Mouse (Mus musculus) forebrain, embryonic 15.5 days (tissue): Measurements from ENCODE around the gene Srsf12. TPM values are rescaled to one million over a fixed set of nuclear protein-coding genes. Genes with fewer than 3 reads are reported as not detected.

ENCODE experiments used
- ATAC-seq: fragments of 200-750 bp; cut with Nextera tagmentation; replicated peaks from 2 replicates; pipeline ENCODE4 v1.8.0; 2017; ENCODE audit warnings: mild to moderate bottlenecking, moderate TSS enrichment, moderate library complexity
- H3K27ac ChIP-seq: fragments of 300-500 bp; sonication (generic); replicated peaks from 2 replicates; pipeline ENCODE4 v1.5.1; 2015; ENCODE audit warnings: mild to moderate bottlenecking, inconsistent platforms
- H3K27me3 ChIP-seq: fragments of 300-500 bp; sonication (generic); 2 replicates; pipeline ENCODE4 v1.6.1; 2015; ENCODE audit warnings: inconsistent platforms
- H3K36me3 ChIP-seq: fragments of 300-500 bp; sonication (generic); 2 replicates; pipeline ENCODE4 v1.6.1; 2015; ENCODE audit warnings: mild to moderate bottlenecking, inconsistent platforms
- H3K4me1 ChIP-seq: fragments of 300-500 bp; sonication (generic); 2 replicates; pipeline ENCODE4 v1.6.1; 2015; ENCODE audit warnings: inconsistent platforms
- H3K4me2 ChIP-seq: fragments of 300-500 bp; sonication (generic); replicated peaks from 2 replicates; pipeline ENCODE4 v1.6.1; 2015; ENCODE audit warnings: mild to moderate bottlenecking, inconsistent platforms
- H3K4me3 ChIP-seq: fragments of 300-500 bp; sonication (generic); 2 replicates; pipeline ENCODE4 v1.5.1; 2015; ENCODE audit warnings: mild to moderate bottlenecking, inconsistent platforms
- H3K9ac ChIP-seq: fragments of 300-500 bp; sonication (generic); replicated peaks from 2 replicates; pipeline ENCODE4 v1.6.1; 2015; ENCODE audit warnings: mild to moderate bottlenecking, inconsistent platforms
- H3K9me3 ChIP-seq: fragments of 300-500 bp; sonication (generic); 2 replicates; pipeline ENCODE4 v1.6.1; 2016; ENCODE audit warnings: inconsistent platforms
- WGBS: fragments of 180-500 bp; shearing (Covaris S2); methylation state at CpG from one replicate; pipeline ENCODE4 v1.1.7; 2015; ENCODE audit warnings: mixed read lengths; 5-methylcytosine and 5-hydroxymethylcytosine counted together
- polyA plus RNA-seq: library from polyadenylated mRNA; unstranded; fragments of >200 nt; fragmentation: Nextera tagmentation; extraction: Ambion mirVana; gene quantifications from 2 replicates; pipeline ENCODE4 v1.2.1, GENCODE M21; 2015

Gene Srsf12
- polyA plus RNA-seq, result 30.9 and 33.9 TPM in 2 replicates

DNA sequence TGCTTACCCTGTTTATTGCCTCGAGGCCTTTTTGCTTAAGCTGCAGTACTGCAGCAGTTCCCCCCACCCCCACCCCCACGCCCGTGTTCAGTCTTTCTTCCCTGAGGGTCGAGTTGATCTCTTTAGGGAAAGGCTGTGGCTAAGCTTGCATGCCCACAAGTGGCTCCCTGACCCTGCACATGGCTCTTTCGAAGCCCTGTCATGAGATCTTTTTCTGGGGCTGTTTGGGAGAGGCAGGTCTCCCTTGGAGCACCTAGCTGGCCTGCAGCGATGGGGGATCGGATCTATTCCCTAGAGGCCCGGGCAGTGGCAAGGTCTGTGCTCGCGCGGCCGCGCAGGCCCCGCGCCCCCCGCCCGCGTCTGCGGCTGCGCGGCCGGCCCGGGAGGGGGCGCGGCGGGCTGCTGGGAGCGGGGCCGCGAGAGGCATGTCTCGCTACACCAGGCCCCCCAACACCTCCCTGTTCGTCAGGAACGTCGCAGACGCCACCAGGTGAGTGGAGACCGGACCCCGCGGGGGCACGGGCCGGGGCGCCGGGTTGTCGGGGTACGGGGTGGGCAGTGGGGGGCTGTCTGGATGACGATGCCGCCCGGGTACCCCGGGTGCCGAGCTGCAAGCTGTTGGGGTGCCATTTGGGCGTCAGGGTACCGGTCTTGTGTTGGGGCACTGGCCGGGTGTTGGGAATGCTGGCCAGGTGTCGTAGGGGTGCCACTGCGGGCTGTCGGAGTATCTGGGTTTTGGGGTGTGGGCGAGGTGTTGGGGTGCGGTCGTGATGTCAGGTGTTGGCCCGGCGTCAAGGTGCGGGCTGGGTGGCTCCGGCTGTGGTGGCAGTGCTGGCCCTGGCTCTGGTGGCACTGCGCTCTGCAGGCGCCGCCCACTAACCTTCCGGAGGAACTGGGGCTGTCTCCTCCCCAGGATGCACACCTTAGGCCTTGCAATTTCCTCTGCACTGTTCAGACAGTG is at the start of gene Srsf12:
Srsf12 (plus strand) TSS at position 111 of the 961 bp plus-strand sequence.
- Histone ChIP-seq H3K4me3 (peak within 1 kb of the TSS; percentile 89), H3K27ac (peak within 1 kb of the TSS; percentile 80), H3K36me3 (no peaks in the 10 kb centered on the region), H3K4me2 (peak within 1 kb of the TSS; percentile 87), H3K4me1 (peaks cover 20% of the 10 kb centered on the region), H3K9ac (peak within 1 kb of the TSS; percentile 93), H3K27me3 (no peaks in the 10 kb centered on the region), H3K9me3 (no peaks in the 10 kb centered on the region)
- ATAC-seq, result peak; percentile 90
- under 1% methylated on average over 61 of the region's 65 CpGs for WGBS

DNA sequence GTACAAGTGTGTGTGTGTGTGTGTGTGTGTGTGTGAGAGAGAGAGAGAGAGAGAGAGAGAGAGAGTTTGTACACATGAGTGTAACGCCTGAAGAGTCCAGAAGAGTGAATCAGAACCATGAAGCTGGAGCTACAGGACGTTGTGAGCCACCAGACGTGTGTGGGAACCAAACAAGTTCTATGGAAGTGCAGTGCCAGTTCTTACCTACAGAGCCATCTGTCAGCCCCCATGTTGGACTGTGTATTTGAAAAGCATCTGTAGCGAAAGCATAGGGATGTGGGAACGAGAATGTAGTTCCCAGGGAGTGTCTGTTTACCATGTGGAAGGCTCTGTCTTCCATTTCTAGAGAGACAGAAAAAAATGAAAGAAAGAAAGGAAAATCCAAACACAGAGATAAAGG is 25.3 kb upstream of the Srsf12 start:
- Histone ChIP-seq H3K4me3 (no peak overlapping the region), H3K4me2 (no peak overlapping the region), H3K4me1 (peaks cover 11% of the 10 kb centered on the region), H3K27ac (no peak overlapping the region), H3K36me3 (peaks cover 14% of the 10 kb centered on the region), H3K27me3 (no peaks in the 10 kb centered on the region), H3K9me3 (no peaks in the 10 kb centered on the region), H3K9ac (no peak overlapping the region)
- ATAC-seq, result no peak
- 78% methylated on average over 5 of the region's 5 CpGs for WGBS

DNA sequence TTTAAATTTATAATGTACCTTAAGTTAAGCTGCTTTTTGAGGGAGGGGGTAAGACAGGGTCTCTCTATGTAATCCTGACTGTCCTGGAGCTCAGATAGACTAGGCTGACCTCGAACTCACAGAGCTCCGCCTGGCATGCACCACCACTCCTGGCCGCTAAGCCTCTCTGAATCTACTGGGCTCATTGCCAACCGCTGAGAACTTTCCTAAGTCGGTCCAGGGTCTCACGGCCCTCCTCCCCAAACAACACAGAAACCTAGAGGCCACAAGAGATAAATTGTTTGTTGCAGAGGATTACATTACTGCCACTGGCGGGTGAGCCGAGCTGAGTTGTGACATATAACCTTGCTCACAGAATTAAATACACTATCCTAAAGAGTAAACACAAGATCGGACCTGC is 20.6 kb upstream of the Srsf12 start:
- Histone ChIP-seq H3K4me1 (peaks cover 15% of the 10 kb centered on the region), H3K27ac (peak overlapping the region; percentile 95), H3K9me3 (no peaks in the 10 kb centered on the region), H3K4me3 (peak overlapping the region; percentile 85), H3K27me3 (no peaks in the 10 kb centered on the region), H3K9ac (peak overlapping the region; percentile 77), H3K4me2 (peak overlapping the region; percentile 88), H3K36me3 (peaks cover 7% of the 10 kb centered on the region)
- 7% methylated on average over 9 of the region's 9 CpGs for WGBS
- no peak for ATAC-seq

DNA sequence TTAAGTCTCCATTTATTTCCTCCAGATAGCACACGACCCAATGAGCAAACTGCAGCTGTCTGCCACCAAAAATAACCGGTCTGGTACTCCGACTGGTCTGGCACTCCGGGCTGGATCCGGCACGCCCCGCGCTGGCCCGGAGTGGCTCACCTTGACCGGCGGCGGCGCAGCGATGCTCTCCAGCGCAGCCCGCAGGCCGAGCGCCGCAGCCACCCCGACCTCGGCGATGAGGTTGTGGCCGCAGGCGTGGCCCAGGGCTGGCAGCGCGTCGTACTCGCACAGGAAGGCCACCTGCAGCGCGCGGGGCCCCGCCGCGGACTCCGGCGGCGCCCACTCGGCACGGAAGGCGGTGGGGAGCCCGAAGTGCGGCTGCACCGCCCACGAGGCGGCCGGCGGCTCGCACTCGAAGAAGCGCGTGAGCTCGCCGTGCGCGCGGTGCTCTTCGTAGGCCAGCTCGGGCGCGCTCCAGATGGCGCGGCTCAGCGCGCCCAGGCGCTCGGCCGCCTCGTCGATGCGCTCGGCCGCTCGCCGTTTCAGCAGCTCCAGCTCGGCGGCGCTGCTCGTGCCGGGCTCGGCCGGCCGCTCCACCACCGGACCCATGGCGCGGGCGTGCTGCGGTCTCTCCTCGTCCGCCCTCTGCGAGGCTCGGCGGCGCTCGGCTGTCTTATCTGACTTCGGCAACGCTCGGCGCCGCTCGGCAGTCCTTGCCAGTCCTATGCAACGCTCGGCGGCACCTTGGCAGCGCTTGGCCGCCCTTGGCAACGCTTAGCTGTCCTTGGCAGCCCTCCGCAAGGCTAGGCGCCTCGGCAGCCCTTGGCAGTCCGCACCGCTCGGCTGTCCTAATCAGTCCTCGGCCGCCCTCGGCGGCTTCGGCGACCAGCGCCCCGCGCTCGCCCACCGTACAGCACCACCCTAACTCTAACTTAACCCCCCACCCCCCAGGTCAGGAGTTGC is 19.7 kb upstream of the Srsf12 start:
- Histone ChIP-seq H3K9me3 (no peaks in the 10 kb centered on the region), H3K27me3 (no peaks in the 10 kb centered on the region), H3K27ac (peak overlapping the region; percentile 95), H3K36me3 (peaks cover 3% of the 10 kb centered on the region; the same call in 1 of the 2 replicates), H3K4me1 (peaks cover 15% of the 10 kb centered on the region), H3K9ac (peak overlapping the region; percentile 77), H3K4me3 (peak overlapping the region; percentile 85), H3K4me2 (peak overlapping the region; percentile 88)
- peak; percentile 96 for ATAC-seq
- WGBS, result 1% methylated on average over 116 of the region's 123 CpGs

DNA sequence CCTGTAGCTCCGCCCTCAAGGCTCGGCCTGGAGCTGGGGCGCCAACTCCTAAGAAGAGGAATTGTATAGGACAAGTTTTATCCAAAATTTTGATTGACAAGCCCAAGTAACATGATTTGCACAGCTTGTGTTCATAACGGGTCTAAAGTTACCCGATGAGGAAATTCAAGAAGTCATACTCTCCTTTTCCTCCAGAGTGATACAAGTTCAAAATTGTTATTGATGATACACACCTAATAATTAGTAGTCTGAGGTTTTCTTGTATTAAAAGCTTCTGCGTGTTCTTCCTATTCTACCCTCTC is 19.1 kb upstream of the Srsf12 start, which contains the start of gene Pm20d2:
Pm20d2 (minus strand) TSS at position 3 of the 302 bp plus-strand sequence.
- Histone ChIP-seq H3K4me1 (peaks cover 15% of the 10 kb centered on the region), H3K9me3 (no peaks in the 10 kb centered on the region), H3K4me2 (peak within 1 kb of the TSS; percentile 88), H3K36me3 (peaks cover 3% of the 10 kb centered on the region; the same call in 1 of the 2 replicates), H3K4me3 (peak within 1 kb of the TSS; percentile 85), H3K9ac (peak within 1 kb of the TSS; percentile 77), H3K27ac (peak within 1 kb of the TSS; percentile 95), H3K27me3 (no peaks in the 10 kb centered on the region)
- WGBS, result 14% methylated on average over 6 of the region's 6 CpGs
- ATAC-seq, result no peak

DNA sequence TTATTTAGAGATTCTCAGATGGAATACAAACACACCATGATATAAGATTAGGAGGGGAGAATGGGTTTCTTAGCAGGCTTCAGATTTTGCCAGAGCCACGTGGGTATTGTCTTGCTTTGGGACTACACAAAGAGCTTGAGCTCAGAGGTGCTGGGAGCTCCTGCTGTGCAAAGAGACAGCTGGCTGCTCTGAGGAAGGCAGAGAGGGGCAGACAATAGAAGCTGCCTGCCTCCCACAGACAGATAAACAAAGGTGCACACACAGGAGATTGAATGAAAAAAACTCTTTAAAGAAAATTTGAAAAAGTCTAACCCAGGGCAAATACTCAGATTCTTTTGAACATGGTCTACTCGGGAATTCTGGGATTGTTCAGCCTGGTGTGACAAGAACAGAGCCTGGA is 10.7 kb upstream of the Srsf12 start:
- Histone ChIP-seq H3K4me3 (no peak overlapping the region), H3K27ac (no peak overlapping the region), H3K27me3 (no peaks in the 10 kb centered on the region), H3K4me1 (no peaks in the 10 kb centered on the region), H3K9ac (no peak overlapping the region), H3K4me2 (no peak overlapping the region), H3K9me3 (no peaks in the 10 kb centered on the region), H3K36me3 (no peaks in the 10 kb centered on the region)
- 1% methylated on average over 2 of the region's 2 CpGs for WGBS
- no peak for ATAC-seq

DNA sequence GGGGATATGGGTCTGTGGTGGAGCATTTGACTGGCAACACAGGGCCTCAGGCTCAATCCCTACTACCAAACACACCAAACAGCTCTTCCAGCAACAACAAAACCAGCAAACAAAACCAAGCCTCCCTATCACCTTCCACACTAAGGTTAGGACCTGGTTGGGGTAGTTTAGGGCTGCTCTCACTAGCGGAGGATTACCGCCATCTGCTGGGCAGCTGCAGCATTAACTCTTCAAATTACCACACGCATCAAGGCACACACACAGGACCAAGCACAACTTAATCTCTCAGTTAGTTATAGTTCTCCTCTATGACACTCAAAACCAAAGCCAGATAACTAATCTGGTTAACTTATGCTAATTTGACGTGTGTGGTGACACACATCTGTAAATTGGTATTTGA is 4.1 kb upstream of the Srsf12 start:
- Histone ChIP-seq H3K27ac (no peak overlapping the region), H3K4me3 (no peak overlapping the region), H3K4me2 (no peak overlapping the region), H3K36me3 (no peaks in the 10 kb centered on the region), H3K4me1 (peaks cover 12% of the 10 kb centered on the region), H3K27me3 (no peaks in the 10 kb centered on the region), H3K9me3 (no peaks in the 10 kb centered on the region), H3K9ac (no peak overlapping the region)
- 0 out of 2 replicates have a peak, but pooled peaks have one; percentile 34 for ATAC-seq
- WGBS, result 2% methylated on average over 4 of the region's 4 CpGs

DNA sequence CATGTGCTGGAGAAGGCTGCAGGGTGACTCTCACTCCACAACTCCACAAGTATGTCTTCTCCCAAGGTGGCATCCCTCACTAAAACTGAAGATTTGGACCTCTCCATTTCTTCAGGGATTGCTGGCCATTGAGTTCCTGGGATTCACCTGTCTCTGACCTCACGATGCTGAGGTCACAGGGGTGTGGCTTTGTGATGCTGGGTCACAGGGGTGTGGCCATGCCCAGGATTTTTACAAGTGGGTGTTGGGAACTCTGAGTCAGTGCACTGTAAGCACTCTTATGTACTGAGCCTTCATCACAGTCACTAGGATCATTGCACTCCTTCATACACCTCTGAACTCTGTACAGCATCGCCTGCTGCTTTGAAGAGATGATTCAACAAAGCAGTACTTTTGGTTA is 1.2 kb upstream of the Srsf12 start:
- WGBS, result 77% methylated on average over 2 of the region's 2 CpGs

DNA sequence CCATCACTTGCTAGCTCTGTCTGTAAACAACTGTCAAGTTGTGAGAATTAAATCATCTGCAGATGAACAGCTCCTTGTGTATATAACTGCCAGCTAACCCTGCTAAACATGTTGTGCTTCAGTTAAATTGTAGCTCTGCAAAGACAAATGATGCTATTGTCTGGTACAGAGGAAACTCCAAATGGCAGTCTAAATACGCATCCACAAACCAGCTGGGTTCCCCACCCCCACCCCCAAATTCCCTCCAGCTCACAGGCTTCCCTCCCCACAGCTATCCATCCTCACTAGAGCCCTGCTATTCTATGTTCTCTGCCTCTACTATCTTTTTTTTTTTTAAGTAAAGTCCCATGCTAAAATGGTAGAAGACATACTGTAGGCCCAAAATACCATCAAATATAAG is 13.1 kb downstream of the Srsf12 start:
- Histone ChIP-seq H3K4me1 (no peaks in the 10 kb centered on the region), H3K9ac (no peak overlapping the region), H3K27me3 (no peaks in the 10 kb centered on the region), H3K36me3 (0 out of 2 replicates have a peak, but pooled peaks cover 3% of the 10 kb centered on the region), H3K4me3 (no peak overlapping the region), H3K4me2 (no peak overlapping the region), H3K9me3 (no peaks in the 10 kb centered on the region), H3K27ac (no peak overlapping the region; the same call in 1 of the 2 replicates)
- WGBS, result 52% methylated on average over 1 of the region's 1 CpGs
- no peak for ATAC-seq

More for the DNA sequence above, 1.2 kb upstream of the Srsf12 start:
- Histone ChIP-seq H3K4me1 (peaks cover 20% of the 10 kb centered on the region), H3K4me2 (no peak overlapping the region), H3K36me3 (no peaks in the 10 kb centered on the region), H3K9ac (no peak overlapping the region), H3K9me3 (no peaks in the 10 kb centered on the region), H3K4me3 (no peak overlapping the region), H3K27ac (no peak overlapping the region), H3K27me3 (no peaks in the 10 kb centered on the region)
- ATAC-seq, result no peak

DNA sequence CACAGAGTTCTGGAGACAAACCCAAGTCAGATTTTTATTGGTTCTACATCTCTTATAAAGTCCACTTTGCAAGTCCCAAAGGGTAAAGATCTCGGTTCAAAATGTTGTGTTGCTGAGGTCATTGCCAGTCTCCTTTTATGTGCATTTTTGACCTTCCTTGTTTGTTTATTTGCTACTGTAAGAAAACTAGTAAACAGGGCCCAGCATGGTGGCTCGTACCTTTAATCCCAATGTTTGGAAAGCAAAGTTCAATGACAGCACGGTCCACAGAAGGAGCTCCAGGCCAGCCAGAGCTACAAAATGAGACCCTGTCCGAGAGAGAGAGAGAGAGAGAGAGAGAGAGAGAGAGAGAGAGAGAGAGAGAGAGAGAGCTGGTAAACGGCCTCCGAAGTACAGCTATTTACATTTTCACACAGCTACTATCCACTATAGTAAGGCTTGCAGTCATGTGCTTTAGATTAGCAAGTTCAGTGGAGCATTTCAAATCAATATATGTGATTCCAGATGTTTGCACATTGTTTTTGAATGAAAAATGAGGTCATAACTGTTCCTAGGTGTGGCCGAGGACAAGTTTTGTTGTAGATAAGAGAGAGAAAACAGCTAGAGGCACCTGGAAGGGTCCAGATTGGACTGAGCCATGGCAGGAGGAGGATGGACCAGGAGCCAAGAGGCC is 15.3 kb downstream of the Srsf12 start:
- no peak overlapping the region for H3K4me2 ChIP-seq
- ATAC-seq, result no peak
- 81% methylated on average over 7 of the region's 7 CpGs for WGBS
- H3K4me1 ChIP-seq, result no peaks in the 10 kb centered on the region
- H3K9ac ChIP-seq, result no peak overlapping the region
- no peak overlapping the region for H3K27ac ChIP-seq
- 0 out of 2 replicates have a peak, but pooled peaks cover 3% of the 10 kb centered on the region for H3K36me3 ChIP-seq
- no peaks in the 10 kb centered on the region for H3K27me3 ChIP-seq
- no peak overlapping the region for H3K4me3 ChIP-seq
- no peaks in the 10 kb centered on the region for H3K9me3 ChIP-seq

DNA sequence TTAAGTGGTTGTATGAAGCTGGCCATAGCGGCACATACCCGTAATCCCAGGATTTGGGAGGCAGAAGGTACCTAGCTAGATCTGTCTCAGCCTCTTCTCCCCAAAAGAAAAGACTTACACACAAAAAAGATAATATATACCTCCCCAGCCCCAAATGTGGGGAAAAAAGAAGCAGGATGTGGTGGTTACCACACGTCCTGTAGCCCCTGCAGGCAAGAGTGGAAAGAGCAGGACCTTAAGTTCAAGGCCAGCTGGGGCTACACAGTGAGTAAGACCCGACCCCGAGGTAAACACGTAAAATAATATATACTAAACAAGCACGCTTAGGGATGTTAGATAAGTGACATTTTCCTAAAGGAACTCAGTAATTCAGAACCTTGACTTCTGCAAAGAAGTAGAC is 18.4 kb downstream of the Srsf12 start:
- Histone ChIP-seq H3K4me2 (no peak overlapping the region), H3K9ac (no peak overlapping the region), H3K4me1 (no peaks in the 10 kb centered on the region), H3K9me3 (no peaks in the 10 kb centered on the region), H3K4me3 (no peak overlapping the region), H3K36me3 (peaks cover 10% of the 10 kb centered on the region; the same call in 1 of the 2 replicates), H3K27ac (no peak overlapping the region), H3K27me3 (no peaks in the 10 kb centered on the region)
- ATAC-seq, result no peak
- WGBS, result 89% methylated on average over 7 of the region's 7 CpGs
